Mouse (Mus musculus) testis, adult 2 months (tissue): ENCODE results near the gene Mrps21.

Experiments used
- CTCF ChIP-seq: fragments of 200-500 bp; IDR thresholded peaks from 2 replicates; pipeline ENCODE4 v1.5.1; 2012; ENCODE audit warnings: low read depth, mild to moderate bottlenecking, inconsistent platforms, low read length, moderate library complexity; ENCODE audit not compliant: control insufficient read depth, insufficient read depth, insufficient replicate concordance
- POLR2A ChIP-seq: fragments of 200-500 bp; IDR thresholded peaks from 2 replicates; pipeline ENCODE4 v1.6.1; 2012; ENCODE audit warnings: low read depth, mild to moderate bottlenecking, inconsistent platforms, low read length, moderate library complexity; ENCODE audit not compliant: control insufficient read depth

DNA sequence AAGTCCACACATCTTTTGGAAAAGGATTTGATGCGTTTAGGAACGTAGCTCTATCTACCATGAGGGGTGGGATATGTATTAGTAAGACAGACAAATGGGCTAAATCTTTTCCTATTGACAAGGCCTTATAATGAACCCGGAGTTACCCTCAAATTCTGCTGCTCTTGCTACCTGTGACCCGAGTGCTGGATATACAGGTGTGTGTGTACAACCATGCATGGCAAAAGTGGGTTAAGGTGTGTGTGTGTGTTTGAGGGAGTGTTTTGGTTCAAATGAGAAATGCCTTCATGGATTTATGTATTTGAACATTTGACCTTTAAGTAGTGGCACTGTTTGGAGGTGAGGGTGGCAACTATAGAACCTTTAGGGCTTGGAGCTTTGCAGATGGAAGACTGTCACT is 42.3 kb downstream of the Mrps21 start:
- TF ChIP-seq CTCF (no peak), POLR2A (no peak)
